Mouse (Mus musculus): ENCODE measurements around the gene Pih1d2. TPM values are rescaled to one million over a fixed set of nuclear protein-coding genes. Genes with fewer than 3 reads are reported as not detected.

Gene Pih1d2
- total RNA-seq (2014; fragmentation: Nextera tagmentation) = 3.6 and 3.7 TPM in 2 replicates
- 2.5 and 6.5 TPM in 2 replicates for total RNA-seq (2017)
- 0.39 and 0.41 TPM in 2 replicates for polyA plus RNA-seq (2012)

DNA sequence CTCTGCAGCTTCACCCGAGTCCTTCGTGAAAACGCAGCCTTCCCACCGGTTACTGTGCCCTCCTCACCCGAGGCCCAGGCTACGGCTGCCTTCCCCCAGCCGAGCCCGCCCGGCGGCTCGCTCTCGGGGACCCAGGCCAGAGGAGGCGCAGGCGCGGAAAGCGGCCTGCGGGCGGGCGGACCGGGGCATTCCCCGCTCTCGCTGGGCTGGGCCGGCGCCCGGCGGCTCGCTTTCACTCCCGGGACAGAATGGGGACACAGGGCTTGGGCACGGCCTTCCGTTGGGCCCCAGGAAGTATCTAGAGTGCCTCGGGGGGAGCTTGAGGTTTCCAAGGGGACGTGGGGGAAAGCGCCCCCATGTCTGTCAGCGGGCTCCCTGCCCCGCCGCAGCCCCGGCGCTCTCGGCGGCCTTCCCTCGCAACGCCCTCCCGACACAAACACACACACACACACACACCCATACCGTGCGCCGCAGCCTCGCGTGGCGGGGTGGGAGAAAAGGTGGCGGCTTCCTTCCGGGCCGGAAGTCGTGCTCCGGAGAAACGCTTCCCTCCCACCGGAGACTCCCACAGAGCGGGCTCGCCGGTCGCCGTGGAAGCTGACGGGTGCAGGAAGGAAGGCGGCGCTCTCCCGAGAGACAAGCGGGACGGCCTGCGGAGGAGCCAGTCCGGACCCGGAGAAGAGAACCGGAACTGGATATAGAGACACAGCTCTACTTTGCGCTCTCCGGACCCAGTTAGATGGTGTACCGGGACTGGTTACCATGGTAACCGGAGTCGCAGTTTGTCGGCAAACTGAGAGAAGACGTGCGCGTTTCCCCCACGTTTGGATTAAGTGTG is at the start of gene Pih1d2, which contains the start of gene Nkapd1:
Gene Pih1d2, plus strand, starts transcription at position 556 of the 838 bp plus-strand sequence.
Gene Nkapd1, minus strand, starts transcription at position 699 of the 838 bp plus-strand sequence.
- ATAC-seq (ENCODE audit: extremely low read depth, insufficient number of reproducible peaks, low FRiP score, poor library complexity, severe bottlenecking) (peak; percentile 64), DNase-seq (ENCODE audit: low spot score) (peak; percentile 69)
- H3K36me3 ChIP-seq (replicated peaks) = peaks cover 36% of the 10 kb centered on the region
- H3K4me3 ChIP-seq (ENCODE audit: low read depth, low read length) = peak within 1 kb of the TSS; percentile 93
- H3K4me1 ChIP-seq (ENCODE audit: insufficient read depth, low read depth, low read length) = peaks cover 35% of the 10 kb centered on the region
- TF ChIP-seq CTCF (IDR thresholded peaks at IDR 0.05; ENCODE audit: low read depth, low read length) (no peak), POLR2AphosphoS5 (IDR thresholded peaks at IDR 0.05; ENCODE audit: insufficient replicate concordance, low read depth, low read length) (no peak), TAL1 (conservative IDR thresholded peaks at IDR 0.05; ENCODE audit: low read depth, low read length) (no peak), GATA1 (IDR thresholded peaks at IDR 0.05; ENCODE audit: borderline replicate concordance, low read length) (no peak), GATA2 (IDR thresholded peaks at IDR 0.05; ENCODE audit: borderline replicate concordance, low read depth, low read length) (no peak)
- H3K9me3 ChIP-seq (replicated peaks) = no peaks in the 10 kb centered on the region
- H3K27me3 ChIP-seq (ENCODE audit: insufficient read depth, low read length) = no peaks in the 10 kb centered on the region

GRCm38 (mm10) chr9:50567372-50567771 is 49.7 kb upstream of the Pih1d2 start:
- H3K27me3 ChIP-seq (ENCODE audit: insufficient read depth, low read length) = peaks cover 10% of the 10 kb centered on the region; the same call in 1 of the 2 replicates
- DNase-seq (ENCODE audit: low spot score) (no peak), ATAC-seq (ENCODE audit: extremely low read depth, insufficient number of reproducible peaks, low FRiP score, poor library complexity, severe bottlenecking) (no peak)
- no peaks in the 10 kb centered on the region for H3K4me1 ChIP-seq (ENCODE audit: insufficient read depth, low read depth, low read length)
- TF ChIP-seq GATA2 (IDR thresholded peaks at IDR 0.05; ENCODE audit: borderline replicate concordance, low read depth, low read length) (no peak), TAL1 (conservative IDR thresholded peaks at IDR 0.05; ENCODE audit: low read depth, low read length) (no peak), CTCF (IDR thresholded peaks at IDR 0.05; ENCODE audit: low read depth, low read length) (no peak), GATA1 (IDR thresholded peaks at IDR 0.05; ENCODE audit: borderline replicate concordance, low read length) (no peak), POLR2AphosphoS5 (IDR thresholded peaks at IDR 0.05; ENCODE audit: insufficient replicate concordance, low read depth, low read length) (no peak)
- no peaks in the 10 kb centered on the region for H3K36me3 ChIP-seq (replicated peaks)
- H3K4me3 ChIP-seq (ENCODE audit: low read depth, low read length) = no peak overlapping the region
- H3K9me3 ChIP-seq (replicated peaks) = no peaks in the 10 kb centered on the region

- H3K4me3 ChIP-seq (ENCODE audit: low read depth, low read length) = no peak overlapping the region
- TF ChIP-seq TAL1 (conservative IDR thresholded peaks at IDR 0.05; ENCODE audit: low read depth, low read length) = no peak
- TF ChIP-seq CTCF (IDR thresholded peaks at IDR 0.05; ENCODE audit: low read depth, low read length) = no peak
- no peak for TF ChIP-seq GATA2 (IDR thresholded peaks at IDR 0.05; ENCODE audit: borderline replicate concordance, low read depth, low read length)
- no peak for TF ChIP-seq GATA1 (IDR thresholded peaks at IDR 0.05; ENCODE audit: borderline replicate concordance, low read length)
- no peak for TF ChIP-seq POLR2AphosphoS5 (IDR thresholded peaks at IDR 0.05; ENCODE audit: insufficient replicate concordance, low read depth, low read length)
- peaks cover 10% of the 10 kb centered on the region; the same call in 1 of the 2 replicates for H3K27me3 ChIP-seq (ENCODE audit: insufficient read depth, low read length)
- no peaks in the 10 kb centered on the region for H3K9me3 ChIP-seq (replicated peaks)
- H3K4me1 ChIP-seq (ENCODE audit: insufficient read depth, low read depth, low read length) = no peaks in the 10 kb centered on the region
- H3K36me3 ChIP-seq (replicated peaks) = no peaks in the 10 kb centered on the region
- no peak for DNase-seq (ENCODE audit: low spot score)
- no peak for ATAC-seq (ENCODE audit: extremely low read depth, insufficient number of reproducible peaks, low FRiP score, poor library complexity, severe bottlenecking)
These were observed 49.2 kb upstream of the Pih1d2 start for GRCm38 (mm10) chr9:50567881-50568280.

DNA sequence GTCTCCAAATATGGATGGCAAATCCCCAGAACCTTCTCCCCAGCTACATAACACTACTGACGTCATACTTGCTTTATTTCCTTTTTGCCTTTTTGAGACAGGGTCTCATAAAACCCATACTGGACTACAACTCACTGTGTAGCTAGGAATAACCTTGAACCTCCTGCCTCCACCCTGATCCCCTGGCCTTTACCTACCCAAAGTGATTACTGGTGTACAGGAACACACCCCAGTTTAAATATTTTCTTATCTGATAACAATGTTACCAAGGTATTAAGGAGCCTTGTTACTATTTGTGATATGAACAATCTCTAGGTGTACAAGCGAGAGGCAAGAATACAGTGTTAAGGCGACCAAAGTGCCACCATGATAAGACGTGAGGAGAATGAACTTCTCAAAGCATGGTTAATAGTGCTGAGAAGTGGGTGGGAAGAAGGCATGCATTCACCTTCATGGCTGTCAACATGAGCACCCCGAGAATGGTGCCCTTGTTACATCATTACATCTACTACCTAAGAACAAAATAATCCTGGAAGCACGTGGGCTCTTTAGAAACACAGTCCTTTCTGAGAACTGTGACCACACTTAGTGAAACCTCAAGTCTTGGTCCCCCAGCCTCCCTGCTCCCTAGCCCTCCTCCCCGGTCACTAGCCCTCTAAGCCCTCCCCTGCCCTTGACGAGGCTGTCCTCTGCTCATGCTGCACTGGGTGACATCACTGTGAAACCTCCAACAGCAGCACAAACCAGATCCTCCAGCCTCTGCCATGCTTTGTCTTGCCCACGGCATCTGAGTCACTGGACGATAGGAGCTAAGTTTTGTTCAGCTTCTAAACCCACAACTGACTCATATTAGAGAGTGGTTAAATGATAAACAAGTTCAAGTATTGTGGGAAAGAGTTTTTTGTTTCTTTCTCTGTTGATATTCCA is 47.3 kb upstream of the Pih1d2 start:
- DNase-seq (ENCODE audit: low spot score) (no peak), ATAC-seq (ENCODE audit: extremely low read depth, insufficient number of reproducible peaks, low FRiP score, poor library complexity, severe bottlenecking) (no peak)
- Histone ChIP-seq H3K4me1 (ENCODE audit: insufficient read depth, low read depth, low read length) (no peaks in the 10 kb centered on the region), H3K4me3 (ENCODE audit: low read depth, low read length) (no peak overlapping the region), H3K27me3 (ENCODE audit: insufficient read depth, low read length) (peaks cover 15% of the 10 kb centered on the region), H3K36me3 (replicated peaks) (no peaks in the 10 kb centered on the region), H3K9me3 (replicated peaks) (no peaks in the 10 kb centered on the region)
- TF ChIP-seq CTCF (IDR thresholded peaks at IDR 0.05; ENCODE audit: low read depth, low read length) (no peak), POLR2AphosphoS5 (IDR thresholded peaks at IDR 0.05; ENCODE audit: insufficient replicate concordance, low read depth, low read length) (no peak), GATA2 (IDR thresholded peaks at IDR 0.05; ENCODE audit: borderline replicate concordance, low read depth, low read length) (no peak), TAL1 (conservative IDR thresholded peaks at IDR 0.05; ENCODE audit: low read depth, low read length) (no peak), GATA1 (IDR thresholded peaks at IDR 0.05; ENCODE audit: borderline replicate concordance, low read length) (no peak)

DNA sequence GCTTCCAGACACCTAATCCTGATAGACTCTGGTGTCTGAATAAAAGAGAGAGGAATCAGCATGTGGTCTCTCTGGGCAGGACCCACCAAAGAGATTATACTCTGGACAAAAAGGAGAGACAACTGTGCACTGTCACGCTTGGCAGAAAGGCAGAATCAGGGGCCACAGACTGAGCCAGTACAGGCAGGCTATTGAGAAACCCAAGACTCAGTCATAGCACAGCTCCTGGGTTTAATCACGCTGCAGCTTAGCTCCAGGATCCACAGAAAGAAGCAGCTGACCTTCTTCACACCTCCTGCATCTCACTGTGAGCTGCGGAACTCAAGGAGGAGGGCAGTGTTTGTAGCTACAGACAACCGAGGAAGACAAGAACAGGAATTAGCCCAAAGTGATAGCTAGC is 36.8 kb upstream of the Pih1d2 start:
- DNase-seq (ENCODE audit: low spot score) (no peak), ATAC-seq (ENCODE audit: extremely low read depth, insufficient number of reproducible peaks, low FRiP score, poor library complexity, severe bottlenecking) (no peak)

More for the DNA sequence above, 36.8 kb upstream of the Pih1d2 start:
- H3K4me3 ChIP-seq (ENCODE audit: low read depth, low read length) = no peak overlapping the region
- no peaks in the 10 kb centered on the region for H3K36me3 ChIP-seq (replicated peaks)
- no peaks in the 10 kb centered on the region for H3K4me1 ChIP-seq (ENCODE audit: insufficient read depth, low read depth, low read length)
- peaks cover 29% of the 10 kb centered on the region for H3K27me3 ChIP-seq (ENCODE audit: insufficient read depth, low read length)
- H3K9me3 ChIP-seq (replicated peaks) = no peaks in the 10 kb centered on the region
- TF ChIP-seq GATA2 (IDR thresholded peaks at IDR 0.05; ENCODE audit: borderline replicate concordance, low read depth, low read length) = no peak
- no peak for TF ChIP-seq CTCF (IDR thresholded peaks at IDR 0.05; ENCODE audit: low read depth, low read length)
- no peak for TF ChIP-seq POLR2AphosphoS5 (IDR thresholded peaks at IDR 0.05; ENCODE audit: insufficient replicate concordance, low read depth, low read length)
- no peak for TF ChIP-seq GATA1 (IDR thresholded peaks at IDR 0.05; ENCODE audit: borderline replicate concordance, low read length)
- TF ChIP-seq TAL1 (conservative IDR thresholded peaks at IDR 0.05; ENCODE audit: low read depth, low read length) = no peak

Measured in G1E (cell line).